Mouse (Mus musculus): Measurements from ENCODE around the gene Shank2.
A peak's percentile ranks its signal among the peaks of the same experiment; 100 is the strongest.

Gene Shank2

DNA sequence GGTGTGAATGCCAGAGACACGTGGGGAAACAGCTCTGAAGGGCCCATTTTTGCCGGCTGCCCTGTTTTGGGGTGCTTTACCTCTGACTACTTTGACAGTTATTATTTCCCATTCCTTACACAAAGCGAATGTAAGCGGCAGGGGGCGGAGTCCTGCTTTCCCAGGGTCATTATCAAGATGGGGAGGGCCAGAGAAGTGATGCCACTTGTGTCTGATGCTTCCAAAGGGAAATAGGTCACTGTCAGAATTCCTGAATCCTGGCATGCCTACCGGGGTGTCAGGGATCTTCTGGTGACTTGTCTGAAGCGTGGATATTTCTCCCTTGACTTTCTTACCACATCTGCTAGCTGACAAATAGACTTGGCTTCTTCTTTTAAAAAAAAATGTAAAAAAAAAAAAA lies 173.3 kb downstream of the Shank2 start:
- DNase-seq = no peak

DNA sequence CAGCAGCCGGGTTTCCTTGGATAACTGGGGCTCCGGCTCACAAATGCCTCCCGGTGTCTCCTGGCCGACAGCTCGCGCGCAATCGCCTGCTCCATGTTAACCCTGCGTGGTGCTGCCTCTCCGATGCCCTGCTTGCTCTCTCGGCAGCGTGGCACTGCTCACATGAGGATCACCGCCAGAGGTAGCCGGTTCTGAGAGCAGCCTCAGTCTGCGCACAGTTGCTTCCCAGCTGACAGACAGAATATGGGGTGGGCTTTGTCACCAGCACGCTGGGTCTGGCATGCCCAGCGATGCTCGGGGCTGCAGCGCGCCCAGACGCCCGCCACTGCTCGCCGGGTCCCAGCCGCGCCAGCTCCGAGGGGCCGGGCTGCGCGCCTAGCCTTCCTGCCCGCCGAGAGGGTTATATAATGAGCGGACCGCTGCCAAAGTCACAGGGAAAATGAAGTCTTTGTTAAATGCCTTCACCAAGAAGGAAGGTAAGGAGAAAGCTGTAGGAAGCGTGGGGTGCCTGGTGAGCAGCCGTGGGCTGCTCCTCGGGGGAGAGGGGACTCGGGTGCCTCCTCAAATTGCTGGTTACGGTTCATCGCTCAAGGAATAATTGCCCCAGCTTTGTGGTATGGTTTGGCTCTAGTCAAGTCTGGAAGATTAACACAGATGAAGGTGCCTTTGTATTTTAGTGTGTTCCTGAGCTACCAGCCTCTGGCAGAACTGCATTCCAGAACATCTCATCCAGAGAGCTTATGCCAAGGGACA lies 173.9 kb downstream of the Shank2 start:
- DNase-seq = no peak

DNA sequence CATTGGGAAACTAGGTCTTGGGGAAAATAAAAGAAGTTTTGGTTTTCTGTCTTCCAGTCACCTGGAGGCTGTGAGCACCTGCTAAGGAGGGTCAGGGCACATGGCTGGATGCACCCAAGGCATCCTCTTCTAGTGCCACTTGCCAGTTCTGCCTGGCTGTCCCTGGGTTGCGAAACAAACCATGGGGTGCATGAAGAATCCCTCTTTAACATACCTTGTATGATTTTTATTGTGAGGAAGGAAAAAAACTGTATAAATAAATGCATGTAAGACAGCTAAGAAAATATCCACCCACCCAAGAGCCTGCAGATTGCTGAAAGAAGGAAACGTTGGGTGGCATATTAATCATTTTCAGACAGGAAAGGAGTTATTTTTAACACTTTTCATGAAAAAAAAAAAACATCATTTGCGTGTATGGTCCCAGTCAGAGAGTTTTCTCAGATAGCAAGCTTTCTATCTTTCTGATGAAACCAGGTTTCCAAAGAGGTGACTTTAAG lies 174.6 kb downstream of the Shank2 start:
- no peak for DNase-seq

DNA sequence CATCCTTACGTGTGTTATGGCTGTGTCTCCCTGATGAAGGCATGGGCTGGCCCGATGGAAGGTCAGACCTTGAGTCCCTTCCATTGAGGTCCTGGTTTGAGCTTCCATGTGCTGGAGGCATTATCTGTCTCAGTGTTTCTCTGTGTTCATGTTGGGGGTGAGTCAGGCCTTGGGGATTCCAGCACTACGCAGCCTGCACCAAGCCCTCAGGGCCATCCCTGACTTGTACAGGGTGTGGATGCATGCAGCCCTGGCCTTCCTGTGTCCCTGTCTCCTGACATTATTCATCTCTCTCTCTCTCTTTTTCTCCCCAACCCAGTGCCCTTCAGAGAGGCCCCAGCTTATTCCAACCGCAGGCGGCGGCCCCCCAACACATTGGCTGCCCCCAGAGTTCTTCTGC lies 177.7 kb downstream of the Shank2 start:
- DNase-seq = no peak

DNA sequence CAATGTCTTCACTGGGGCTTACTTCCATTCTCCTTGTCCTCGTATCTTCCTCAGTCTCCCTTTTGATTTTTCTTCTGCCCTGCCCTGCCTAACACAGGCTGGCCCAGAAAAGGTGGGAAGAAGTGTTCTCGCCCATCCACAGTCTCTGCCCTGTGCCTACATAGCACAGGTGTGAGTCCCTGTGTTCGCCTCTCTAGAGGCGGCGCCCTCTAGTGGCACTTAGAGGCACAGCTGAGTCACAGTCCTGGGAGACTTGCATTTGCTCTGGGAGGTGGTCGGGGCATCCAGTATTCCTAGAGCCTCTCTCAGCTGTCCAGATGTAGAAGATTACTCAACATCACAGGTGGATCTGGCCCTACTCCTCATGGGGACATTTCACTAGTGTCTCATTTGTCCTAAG lies 179.2 kb downstream of the Shank2 start:
- peak; percentile 52 to 56 for DNase-seq

DNA sequence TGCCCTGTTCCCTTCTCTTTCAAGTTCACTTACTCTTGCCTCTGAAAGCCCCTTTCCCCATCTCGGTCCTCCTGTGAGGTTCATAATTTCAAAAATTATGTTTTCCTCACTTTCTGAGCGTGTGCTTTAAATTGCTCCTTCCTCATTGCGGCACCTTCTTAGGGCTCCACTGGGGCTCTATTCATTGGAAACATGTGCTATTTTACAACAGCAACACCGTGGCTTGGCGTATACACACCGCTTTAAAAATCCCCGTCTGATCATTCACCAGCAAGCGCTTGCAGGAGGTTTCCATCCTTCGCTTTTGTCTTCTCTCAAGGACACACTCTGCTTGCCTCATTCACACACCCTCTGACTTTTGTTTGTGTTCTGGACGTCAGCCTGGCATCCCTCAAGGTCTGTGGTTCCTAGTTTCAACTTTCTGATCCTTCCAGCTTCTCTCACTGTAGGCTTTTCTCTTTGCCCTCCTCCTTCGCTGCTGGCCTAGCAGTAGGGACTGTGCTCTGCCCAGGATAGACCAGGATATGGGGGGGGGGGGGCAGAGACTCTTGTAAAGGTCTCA lies 186.2 kb downstream of the Shank2 start:
- DNase-seq = no peak

GRCm38 (mm10) chr7:144189446-144189845 lies 187.7 kb downstream of the Shank2 start:
- DNase-seq = no peak

DNA sequence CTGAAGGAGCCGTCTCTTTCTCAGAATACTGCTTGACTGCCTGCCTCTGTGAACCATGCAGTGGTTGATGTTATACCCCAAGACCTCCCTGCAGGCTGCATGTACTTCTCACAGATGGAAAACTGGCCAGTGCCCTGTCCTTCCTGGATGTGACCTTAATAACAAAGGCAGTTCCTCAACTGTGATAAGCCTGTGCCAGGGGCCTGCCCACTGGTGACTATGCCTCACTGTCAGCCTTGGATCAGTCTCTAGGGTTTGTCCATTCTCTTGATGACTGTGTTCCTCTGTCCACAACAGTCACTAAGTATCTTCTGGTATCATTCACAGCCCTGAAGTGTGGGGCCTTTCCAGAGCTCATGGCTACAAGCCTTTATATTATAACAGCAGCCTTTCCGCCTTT lies 196.8 kb downstream of the Shank2 start:
- DNase-seq = no peak

- no peak for DNase-seq
Measured at GRCm38 (mm10) chr7:144202017-144202682, 200.4 kb downstream of the Shank2 start.

DNA sequence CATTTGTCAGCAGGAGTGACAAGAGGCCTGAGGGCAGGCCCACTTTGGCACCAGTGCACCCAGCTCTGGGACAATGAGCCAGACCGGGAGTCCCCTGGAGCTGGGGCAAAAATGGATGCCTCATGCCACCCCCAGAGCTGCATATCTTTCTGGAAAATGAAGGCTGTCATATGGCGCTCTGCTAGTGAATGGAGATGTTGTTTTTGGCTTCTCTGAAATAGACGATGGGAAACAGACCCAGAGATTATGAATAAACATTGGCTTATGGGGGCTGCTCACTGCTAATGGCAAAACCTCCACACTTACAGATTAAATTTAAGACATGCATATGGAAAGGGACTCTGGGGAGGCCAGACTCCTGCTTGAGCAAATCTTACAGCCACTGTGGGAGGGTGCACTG lies 202.6 kb downstream of the Shank2 start:
- DNase-seq = no peak

DNA sequence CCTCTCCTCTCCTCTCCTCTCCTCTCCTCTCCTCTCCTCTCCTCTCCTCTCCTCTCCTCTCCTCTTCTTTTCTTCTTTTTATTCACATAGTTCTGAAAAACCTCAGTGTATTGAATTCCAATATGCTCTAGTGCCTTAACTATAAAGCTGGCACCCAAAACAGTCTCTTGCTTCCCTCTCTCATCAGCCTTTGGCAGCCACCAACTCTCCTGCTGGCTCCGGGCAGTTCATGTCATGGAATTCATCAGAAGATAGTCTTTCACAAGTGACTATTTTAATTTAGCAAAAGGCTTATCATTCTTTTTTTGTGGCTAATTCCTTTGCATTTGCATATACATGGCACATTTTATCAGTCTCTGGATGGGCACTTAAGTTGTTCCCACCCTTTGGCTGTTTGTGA lies 203.4 kb downstream of the Shank2 start:
- no peak for DNase-seq

GRCm38 (mm10) chr7:144205837-144206236 lies 204.1 kb downstream of the Shank2 start:
- DNase-seq = no peak

- DNase-seq = no peak
Measured at GRCm38 (mm10) chr7:144206254-144206653, 204.5 kb downstream of the Shank2 start.

GRCm38 (mm10) chr7:144207100-144207499 lies 205.4 kb downstream of the Shank2 start:
- DNase-seq = no peak

DNA sequence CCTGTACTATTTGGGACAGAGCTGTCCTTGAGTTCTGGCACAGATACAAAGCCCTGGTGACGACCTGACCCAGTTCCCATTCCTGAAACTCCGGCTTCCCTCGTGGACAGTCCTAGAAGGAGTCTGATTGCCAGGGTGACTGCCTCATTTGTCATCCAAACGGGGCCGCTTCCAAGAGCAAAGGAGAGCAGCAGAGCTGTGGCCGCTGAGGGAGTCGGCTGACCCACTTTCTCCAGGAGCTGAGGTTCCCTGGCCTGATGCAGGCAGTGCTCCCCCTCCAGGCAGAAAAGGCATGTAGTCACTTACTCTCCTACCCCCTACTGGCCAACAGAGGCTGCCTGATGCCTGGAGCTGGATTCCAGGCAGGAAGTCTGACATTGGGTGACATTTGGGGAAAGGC lies 206.1 kb downstream of the Shank2 start:
- no peak for DNase-seq

DNA sequence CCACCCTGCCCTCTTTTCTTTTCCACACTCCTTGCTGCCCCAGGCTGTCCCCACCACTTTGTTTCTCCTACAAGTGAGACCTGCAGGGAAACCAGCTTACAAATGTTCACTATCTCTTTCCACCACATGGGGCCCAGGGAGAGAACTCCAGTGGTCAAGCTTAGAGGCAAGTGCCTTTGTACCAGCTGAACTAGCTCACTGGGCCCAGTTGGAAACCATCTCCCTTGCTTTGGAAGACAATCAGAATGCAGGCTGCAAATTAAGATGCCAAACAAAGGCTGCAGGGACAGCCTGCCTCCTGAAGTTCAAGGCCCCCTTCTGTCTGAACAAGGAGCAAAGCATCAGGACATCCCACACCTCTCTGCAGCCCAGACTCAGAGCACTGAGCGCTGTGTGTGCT lies 206.9 kb downstream of the Shank2 start:
- no peak for DNase-seq

- no peak for DNase-seq
Measured at GRCm38 (mm10) chr7:144210526-144210925, 208.8 kb downstream of the Shank2 start.

- no peak for DNase-seq
Measured at GRCm38 (mm10) chr7:144212694-144213093, 211.0 kb downstream of the Shank2 start.

DNA sequence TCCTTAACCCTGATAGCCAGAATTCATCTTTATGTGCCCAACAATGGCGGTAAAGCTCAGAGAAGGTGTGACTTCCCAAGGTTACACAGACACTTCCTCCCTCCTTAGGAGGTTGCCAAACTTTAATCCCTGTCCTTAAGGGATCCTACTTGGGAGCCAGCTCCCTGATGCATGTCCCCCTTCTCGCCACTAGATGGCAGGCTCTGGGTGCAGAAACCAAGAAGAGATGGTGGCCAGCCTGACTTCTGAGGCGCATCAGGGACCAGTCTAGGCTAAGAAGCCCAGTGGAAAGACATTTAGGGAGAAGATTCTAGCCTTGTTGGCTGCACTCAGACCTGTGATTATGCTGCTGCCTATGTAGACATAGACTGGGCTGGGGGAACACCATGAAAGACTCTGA lies 215.5 kb downstream of the Shank2 start:
- peak; percentile 52 to 60 for DNase-seq

DNA sequence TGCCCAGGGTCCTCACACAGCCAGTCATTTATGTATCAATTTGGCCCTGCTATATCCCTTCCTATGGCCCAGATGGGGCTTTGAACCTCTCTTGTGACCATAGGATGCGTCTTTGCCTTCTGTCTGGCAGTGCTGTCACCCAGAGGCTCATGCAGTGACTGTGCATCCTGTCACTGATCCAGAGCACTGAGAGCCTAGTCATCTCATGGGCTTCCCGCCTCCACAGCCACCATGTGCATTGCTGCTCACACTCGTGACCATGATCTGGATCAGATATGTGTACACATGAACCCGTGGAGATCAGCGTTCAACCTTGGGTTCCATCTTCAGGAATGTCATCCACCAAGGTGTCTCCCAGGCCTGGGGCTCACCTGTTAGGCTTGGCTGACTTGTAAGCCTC lies 227.0 kb downstream of the Shank2 start:
- DNase-seq = no peak

GRCm38 (mm10) chr7:144229421-144229820 lies 227.7 kb downstream of the Shank2 start:
- no peak for DNase-seq

- DNase-seq = no peak
Measured at GRCm38 (mm10) chr7:144232132-144232706, 230.5 kb downstream of the Shank2 start.

GRCm38 (mm10) chr7:144233479-144233878 lies 231.8 kb downstream of the Shank2 start:
- DNase-seq = no peak

GRCm38 (mm10) chr7:144234783-144235182 lies 233.1 kb downstream of the Shank2 start:
- no peak for DNase-seq

Data from B cell, adult 2 months (primary cell).